1 mouse cellular context compared by ENCODE assay signal in genomic region chr5:135931526-135931925, GRCm38 (mm10).
TF ChIP-seq lines count a peak whose summit lies in the region.

No protein-coding gene starts in this region.

TF ChIP-seq in myocyte, 11 proteins besides CTCF, POLR2A, EP300 and RAD21:
- TF ChIP-seq TCF3 (IDR thresholded peaks at IDR 0.05; ENCODE audit: insufficient read length, low read depth) (no peak), REST (IDR thresholded peaks at IDR 0.05; ENCODE audit: insufficient read depth, insufficient read length) (no peak), POLR2AphosphoS2 (IDR thresholded peaks at IDR 0.05; ENCODE audit: insufficient read length, low read depth) (no peak), USF1 (IDR thresholded peaks at IDR 0.05; ENCODE audit: low read depth) (no peak)
